Mouse (Mus musculus) heart, adult 2 months (tissue): ENCODE measurements around the gene Plb1. TPM values are rescaled to one million over a fixed set of nuclear protein-coding genes. Genes with fewer than 3 reads are reported as not detected.
A peak's percentile ranks its signal among the peaks of the same experiment; 100 is the strongest.

Experiments used
- DNase-seq, 2 experiments: peaks; one replicate each; pipeline ENCODE4 v3.0.0; 2021
- H3K27ac ChIP-seq: fragments of 200-600 bp; 2 replicates; pipeline ENCODE4 v1.8.1; 2022
- H3K27me3 ChIP-seq: fragments of 200-500 bp; 2 replicates; pipeline ENCODE4 v1.6.1; 2012; ENCODE audit warnings: mild to moderate bottlenecking, low read length, inconsistent platforms, mixed read lengths; ENCODE audit not compliant: control insufficient read depth, insufficient read depth
- H3K36me3 ChIP-seq: fragments of 200-500 bp; 2 replicates; pipeline ENCODE4 v1.6.1; 2012; ENCODE audit warnings: low read length, inconsistent platforms; ENCODE audit not compliant: control insufficient read depth, insufficient read depth
- H3K4me1 ChIP-seq: fragments of 200-500 bp; 2 replicates; pipeline ENCODE4 v1.6.1; 2011; ENCODE audit warnings: low read length; ENCODE audit not compliant: control insufficient read depth, insufficient read depth
- H3K4me3 ChIP-seq: fragments of 200-600 bp; 2 replicates; pipeline ENCODE4 v1.8.1; 2022
- H3K79me2 ChIP-seq: fragments of 200-500 bp; replicated peaks from 2 replicates; pipeline ENCODE4 v1.6.1; 2012; ENCODE audit warnings: mild to moderate bottlenecking, inconsistent platforms, low read length, moderate library complexity, mixed read lengths; ENCODE audit not compliant: control insufficient read depth, insufficient read depth
- H3K9ac ChIP-seq: fragments of 200-500 bp; 2 replicates; pipeline ENCODE4 v1.6.1; 2012; ENCODE audit warnings: low read depth, mild to moderate bottlenecking, control low read depth, inconsistent platforms, low read length, mixed read lengths
- CTCF ChIP-seq: fragments of 200-600 bp; IDR thresholded peaks from 2 replicates; pipeline ENCODE4 v1.8.1; 2022; ENCODE audit warnings: antibody characterized with exemption, mild to moderate bottlenecking, moderate library complexity
- EP300 ChIP-seq: fragments of 200-500 bp; IDR thresholded peaks from 2 replicates; pipeline ENCODE4 v1.6.1; 2011; ENCODE audit warnings: low read depth, low read length, control low read depth; ENCODE audit not compliant: insufficient read depth
- POLR2A ChIP-seq: fragments of 200-500 bp; IDR thresholded peaks from 2 replicates; pipeline ENCODE4 v1.6.1; 2011; ENCODE audit warnings: mild to moderate bottlenecking, low read depth, low read length, control low read depth; ENCODE audit not compliant: insufficient read depth
- WGBS: fragments of 180-500 bp; shearing (Covaris S2); methylation state at CpG from one replicate; pipeline ENCODE4 v1.1.7; 2018; 5-methylcytosine and 5-hydroxymethylcytosine counted together
- intact Hi-C: fragments of 180-260 bp; cut with DNase I; formaldehyde crosslinking; loops from one replicate; pipeline ENCODE4 v1.15.1; 2025
- polyA plus RNA-seq: library from polyadenylated mRNA; depleted of rRNA; stranded (reverse); fragments of >200 nt; gene quantifications from 2 replicates; pipeline ENCODE4 v1.2.3, GENCODE M21; 2012
- total RNA-seq, 2 experiments: library from RNA; stranded (reverse); gene quantifications; 2 replicates each; pipeline ENCODE4 v1.2.3; 2021

Gene Plb1
- total and polyA plus RNA-seq, 3 experiments, result 0.82 to 1.6 (median 1.5) TPM

- intact Hi-C loops, result no loop called here
- WGBS, result 60% methylated on average over 2 of the region's 2 CpGs
- no peak for DNase-seq
- H3K36me3 ChIP-seq, result no peaks in the 10 kb centered on the region
- H3K79me2 ChIP-seq, result no peaks in the 10 kb centered on the region
- H3K27ac ChIP-seq, result no peak overlapping the region
- TF ChIP-seq CTCF (no peak), POLR2A (no peak), EP300 (no peak)
- no peak overlapping the region for H3K9ac ChIP-seq
- H3K4me3 ChIP-seq, result no peak overlapping the region
- no peaks in the 10 kb centered on the region for H3K4me1 ChIP-seq
- no peaks in the 10 kb centered on the region for H3K27me3 ChIP-seq
Observed at GRCm38 (mm10) chr5:32206726-32207125, 25.8 kb upstream of the Plb1 start.

DNA sequence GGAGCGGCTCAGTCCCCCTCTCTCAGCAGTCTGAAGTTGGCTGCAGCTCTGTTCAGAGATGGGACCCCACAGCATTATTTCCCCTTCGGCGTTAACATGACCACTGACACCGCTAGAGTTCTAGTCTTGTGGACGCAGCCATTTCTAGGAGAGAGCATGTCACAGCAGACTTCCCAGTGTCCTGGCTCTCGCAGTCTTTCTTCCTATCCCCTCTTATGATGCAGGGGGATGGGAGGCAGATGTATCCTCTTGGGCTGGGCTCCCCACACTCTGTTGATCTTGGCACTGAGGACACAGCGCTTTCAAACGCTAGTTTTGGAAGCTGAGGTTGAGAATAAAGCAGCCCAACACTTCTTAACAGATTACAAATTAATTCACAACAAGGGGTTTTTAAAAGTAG lies 24.0 kb upstream of the Plb1 start:
- Histone ChIP-seq H3K36me3 (no peaks in the 10 kb centered on the region), H3K79me2 (no peaks in the 10 kb centered on the region), H3K4me1 (no peaks in the 10 kb centered on the region), H3K27ac (no peak overlapping the region), H3K4me3 (no peak overlapping the region), H3K27me3 (no peaks in the 10 kb centered on the region), H3K9ac (no peak overlapping the region)
- TF ChIP-seq CTCF (no peak), EP300 (no peak), POLR2A (no peak)
- 45% methylated on average over 8 of the region's 8 CpGs for WGBS
- intact Hi-C loops, result no loop called here
- DNase-seq, result no peak

- Histone ChIP-seq H3K36me3 (no peaks in the 10 kb centered on the region), H3K27ac (no peak overlapping the region), H3K4me1 (no peaks in the 10 kb centered on the region), H3K9ac (no peak overlapping the region), H3K27me3 (no peaks in the 10 kb centered on the region), H3K79me2 (no peaks in the 10 kb centered on the region), H3K4me3 (no peak overlapping the region)
- WGBS, result 56% methylated on average over 2 of the region's 2 CpGs
- TF ChIP-seq POLR2A (no peak), EP300 (no peak), CTCF (no peak)
- intact Hi-C loops, result no loop called here
- no peak for DNase-seq
Observed at GRCm38 (mm10) chr5:32211011-32211410, 21.5 kb upstream of the Plb1 start.

GRCm38 (mm10) chr5:32213746-32214145 lies 18.8 kb upstream of the Plb1 start:
- 53% methylated on average over 4 of the region's 4 CpGs for WGBS
- H3K27ac ChIP-seq, result no peak overlapping the region
- no peaks in the 10 kb centered on the region for H3K27me3 ChIP-seq
- H3K79me2 ChIP-seq, result no peaks in the 10 kb centered on the region
- no peak overlapping the region for H3K9ac ChIP-seq
- TF ChIP-seq POLR2A (no peak), EP300 (no peak), CTCF (no peak)
- no peak overlapping the region for H3K4me3 ChIP-seq
- DNase-seq, result no peak
- H3K4me1 ChIP-seq, result no peaks in the 10 kb centered on the region
- H3K36me3 ChIP-seq, result no peaks in the 10 kb centered on the region
- intact Hi-C loops, result no loop called here

DNA sequence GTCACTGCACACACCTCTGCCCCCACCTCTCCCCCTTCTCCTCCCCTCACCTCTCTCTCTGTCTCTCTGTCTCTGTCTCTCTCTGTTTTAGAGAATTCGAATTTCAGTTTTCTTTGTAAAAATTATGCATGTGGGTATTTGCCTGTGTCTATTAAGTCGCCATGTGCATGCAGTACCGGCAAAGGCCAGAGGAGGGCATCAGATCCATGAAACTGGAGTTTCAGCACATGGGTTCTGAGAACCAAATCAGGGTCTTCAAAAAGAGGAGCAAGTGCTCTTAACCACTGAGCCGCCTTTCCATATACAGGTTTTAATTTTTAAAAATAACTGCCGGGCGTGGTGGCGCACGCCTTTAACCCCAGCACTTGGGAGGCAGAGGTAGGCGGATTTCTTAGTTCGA lies 17.0 kb upstream of the Plb1 start:
- H3K4me1 ChIP-seq, result no peaks in the 10 kb centered on the region
- no peaks in the 10 kb centered on the region for H3K79me2 ChIP-seq
- H3K27me3 ChIP-seq, result no peaks in the 10 kb centered on the region
- TF ChIP-seq CTCF (peak; percentile 65), EP300 (no peak)
- H3K36me3 ChIP-seq, result no peaks in the 10 kb centered on the region
- H3K4me3 ChIP-seq, result no peak overlapping the region
- peak in 1 of 2 experiments; percentile 27 for DNase-seq
- no peak overlapping the region for H3K27ac ChIP-seq
- intact Hi-C loops, result loop anchor here (5.0 kb wide), 1 partner anchor 87 kb away; no protein-coding TSS in a partner anchor
- H3K9ac ChIP-seq, result no peak overlapping the region
- 79% methylated on average over 10 of the region's 10 CpGs for WGBS

DNA sequence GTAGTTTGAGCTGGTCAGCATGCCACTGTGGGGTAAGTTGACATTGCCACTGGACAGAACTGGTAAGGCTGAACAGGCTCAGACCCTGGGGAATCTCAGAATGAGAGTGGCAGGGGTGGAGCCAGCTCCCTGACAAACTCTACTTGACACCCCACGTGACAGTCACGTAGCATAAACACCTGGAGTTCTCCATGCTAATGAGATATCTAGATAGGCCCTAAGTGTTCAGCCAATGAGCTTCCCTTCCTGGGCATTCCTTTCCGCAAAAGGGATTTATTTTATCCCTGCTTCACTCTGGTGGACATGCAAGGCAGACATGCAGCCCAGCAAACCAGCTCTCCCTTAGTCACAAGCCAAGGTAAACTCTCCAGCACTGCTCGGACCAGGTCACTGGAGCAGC lies 16.0 kb upstream of the Plb1 start:
- no peak for DNase-seq
- H3K36me3 ChIP-seq, result no peaks in the 10 kb centered on the region
- H3K4me3 ChIP-seq, result no peak overlapping the region
- no peak overlapping the region for H3K9ac ChIP-seq
- H3K4me1 ChIP-seq, result no peaks in the 10 kb centered on the region
- no peaks in the 10 kb centered on the region for H3K79me2 ChIP-seq
- TF ChIP-seq POLR2A, result no peak
- no peak for TF ChIP-seq CTCF
- TF ChIP-seq EP300, result no peak
- H3K27ac ChIP-seq, result no peak overlapping the region
- H3K27me3 ChIP-seq, result no peaks in the 10 kb centered on the region
- 51% methylated on average over 4 of the region's 4 CpGs for WGBS
- intact Hi-C loops, result loop anchor here (5.0 kb wide), 1 partner anchor 86 kb away; no protein-coding TSS in a partner anchor
